ENCODE assay signal across 11 mouse cellular contexts in the genomic region with DNA sequence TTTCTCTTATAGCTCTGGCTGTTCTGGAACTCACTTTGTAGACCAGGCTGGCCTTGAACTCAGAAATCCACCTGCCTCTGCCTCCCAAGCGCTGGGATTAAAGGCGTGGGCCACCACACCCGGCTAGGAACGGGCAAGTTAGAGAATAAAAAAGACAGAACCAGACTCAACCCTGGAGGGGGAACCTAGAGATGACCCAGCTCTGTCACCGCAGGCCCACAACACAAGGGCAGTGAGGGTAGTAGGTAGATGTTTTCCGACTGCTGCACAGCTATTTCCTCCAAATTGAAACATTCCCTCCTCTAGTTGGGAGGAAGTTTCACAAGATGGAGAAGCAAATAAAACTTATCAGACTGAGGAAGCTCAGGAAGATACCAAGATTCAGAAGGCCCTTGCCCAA.
"Had no signal": no experiment of that assay in that cellular context is flagged by ENCODE, and none has a peak within 500 bp of the region (broad histone marks: within the 10 kb centered on the region; RNA-seq: fewer than 3 reads in every experiment).

No protein-coding gene starts in this region.

- H3K27ac ChIP-seq: layer of hippocampus, adult 2 months; midbrain, embryonic 12.5 days; stomach, embryonic 15.5 days had no signal

- H3K27me3 ChIP-seq: midbrain, embryonic 12.5 days; stomach, embryonic 15.5 days had no signal

- H3K9ac ChIP-seq: midbrain, embryonic 12.5 days; stomach, embryonic 15.5 days had no signal

- H3K4me2 ChIP-seq: midbrain, embryonic 12.5 days; stomach, embryonic 15.5 days had no signal

- ATAC-seq: midbrain, embryonic 16.5 days had no signal

- H3K9me3 ChIP-seq: midbrain, embryonic 12.5 days; stomach, embryonic 15.5 days had no signal

- DNase-seq: kidney, adult 18-20 months; kidney, postnatal 10 days; kidney, postnatal 4 days; left cerebral cortex, postnatal 4 days; lung, adult 18-20 months; right cerebral cortex, postnatal 14 days; thymus, postnatal 4 days had no signal

- H3K4me1 ChIP-seq: midbrain, embryonic 12.5 days; stomach, embryonic 15.5 days had no signal

- H3K4me3 ChIP-seq: layer of hippocampus, adult 2 months; midbrain, embryonic 12.5 days; stomach, embryonic 15.5 days had no signal
